Mouse (Mus musculus) kidney, embryonic 15.5 days (tissue): ENCODE results near the gene Nkx2-3. TPM values are rescaled to one million over a fixed set of nuclear protein-coding genes. Genes with fewer than 3 reads are reported as not detected.

Source experiments
- microRNA-seq: library from miRNA; unstranded; fragments of <30 nt; microRNA quantifications from one replicate; pipeline ENCODE4, GENCODE M21; 2016
- polyA plus RNA-seq: library from polyadenylated mRNA; unstranded; fragments of >200 nt; fragmentation: Nextera tagmentation; extraction: Ambion mirVana; gene quantifications from 2 replicates; pipeline ENCODE4 v1.2.1, GENCODE M21; 2015

The Nkx2-3 gene
- polyA plus RNA-seq, 1 experiment from 2014 or later = 0.26 TPM

Small RNAs within 50 kb of the gene (microRNA-seq; reads per million reads assigned to microRNA genes)
- gene Gm22646 = not detected

Other genes with a start within 250 kb of the Nkx2-3 start
- 0.49 and 1.8 TPM in 2 replicates for gene Hpse2, start 224.0 kb upstream of the Nkx2-3 start, polyA plus RNA-seq
- gene Cnnm1, start 171.9 kb upstream of the Nkx2-3 start, polyA plus RNA-seq = 0.19 TPM in 2 replicates
- 57.8 and 59.0 TPM in 2 replicates for gene Got1, start 87.7 kb upstream of the Nkx2-3 start, polyA plus RNA-seq
- 13.7 and 14.3 TPM in 2 replicates for gene Slc25a28, start 62.6 kb downstream of the Nkx2-3 start, polyA plus RNA-seq
- gene Entpd7, start 77.3 kb downstream of the Nkx2-3 start, polyA plus RNA-seq = 12.3 and 14.4 TPM in 2 replicates
- 15.2 and 17.4 TPM in 2 replicates for gene Cutc, start 140.7 kb downstream of the Nkx2-3 start, polyA plus RNA-seq
- gene Cox15, start 140.7 kb downstream of the Nkx2-3 start, polyA plus RNA-seq = 11.1 and 13.1 TPM in 2 replicates
- 3.7 and 4.0 TPM in 2 replicates for gene Abcc2, start 169.9 kb downstream of the Nkx2-3 start, polyA plus RNA-seq